Mouse (Mus musculus): ENCODE measurements around the gene 1110059G10Rik.

DNA sequence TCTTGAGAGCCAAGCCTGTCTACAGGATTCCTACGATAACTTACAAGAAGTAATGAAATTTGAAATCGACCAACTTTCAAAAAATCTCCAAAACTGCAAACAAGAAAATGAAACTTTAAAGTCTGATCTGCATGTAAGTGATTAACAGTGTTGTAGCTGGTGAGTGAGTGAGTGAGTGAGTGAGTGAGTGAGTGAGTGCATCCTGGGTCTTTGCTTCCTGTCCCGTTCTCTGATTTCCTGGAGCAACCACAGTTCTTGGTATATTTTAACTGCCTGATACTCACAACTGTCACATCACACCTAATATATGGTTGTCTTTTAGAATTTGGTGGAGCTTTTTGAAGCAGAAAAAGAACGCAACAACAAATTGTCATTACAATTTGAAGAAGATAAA is 48.4 kb upstream of the 1110059G10Rik start:
- TF ChIP-seq CTCF (conservative IDR thresholded peaks at IDR 0.05; ENCODE audit: low read length) (no peak), POU5F1 (IDR thresholded peaks at IDR 0.05; ENCODE audit: borderline replicate concordance, low read length) (no peak), NANOG (IDR thresholded peaks at IDR 0.05; ENCODE audit: borderline replicate concordance, low read length) (no peak)

All from E14TG2a.4 (cell line).